Mouse (Mus musculus) CH12.LX (cell line): ENCODE results near the gene Cfap206. TPM values are rescaled to one million over a fixed set of nuclear protein-coding genes. Genes with fewer than 3 reads are reported as not detected.

Experiments used
- DNase-seq: peaks from one replicate; pipeline ENCODE4 v3.0.0-alpha.2; 2013; ENCODE audit errors: extremely low read depth
- H3K27ac ChIP-seq: 2 replicates; pipeline ENCODE4 v1.5.1; 2012; ENCODE audit warnings: low read depth, mild to moderate bottlenecking, control low read depth, moderate library complexity; ENCODE audit not compliant: insufficient read depth
- H3K27me3 ChIP-seq: replicated peaks from 2 replicates; pipeline ENCODE3; 2012; ENCODE audit warnings: inconsistent platforms
- H3K36me3 ChIP-seq, 2 experiments: replicated peaks in 1 of 2; 2 replicates each; pipeline versions ENCODE3 to v1.6.1; 2012; ENCODE audit warnings: inconsistent platforms in 1 of 2, low read length in 1 of 2, mild to moderate bottlenecking in 1 of 2, mixed read lengths in 1 of 2, moderate library complexity in 1 of 2; ENCODE audit not compliant: control insufficient read depth in 1 of 2, insufficient read depth in 1 of 2
- H3K4me1 ChIP-seq, 2 experiments: 2 replicates each; pipeline ENCODE4 v1.6.1; 2012; ENCODE audit warnings: inconsistent platforms in 1 of 2, moderate library complexity in 1 of 2; ENCODE audit not compliant: insufficient read depth in 2 of 2, control insufficient read depth in 1 of 2
- H3K4me2 ChIP-seq: 2 replicates; pipeline ENCODE4 v1.6.1; 2012; ENCODE audit warnings: low read depth, mild to moderate bottlenecking, control low read depth; ENCODE audit not compliant: poor library complexity, insufficient read depth, severe bottlenecking
- H3K4me3 ChIP-seq, 3 experiments: fragments of 150-350 bp in 1 of 3; sonication (generic) in 1 of 3; replicated peaks in 1 of 3; 2 replicates each; pipeline versions ENCODE3 to v1.5.1; 2011 to 2012; ENCODE audit warnings: low read depth in 2 of 3, low read length in 2 of 3, mild to moderate bottlenecking in 2 of 3, moderate library complexity in 2 of 3, control low read depth in 1 of 3, improper control_type of control experiment in 1 of 3, inconsistent platforms in 1 of 3, mixed read lengths in 1 of 3; ENCODE audit not compliant: poor library complexity in 1 of 3
- H3K79me2 ChIP-seq: replicated peaks from 2 replicates; pipeline ENCODE4 v1.6.1; 2012; ENCODE audit warnings: mild to moderate bottlenecking, moderate library complexity; ENCODE audit not compliant: control insufficient read depth, poor library complexity, insufficient read depth, severe bottlenecking; ENCODE audit errors: extremely low read depth
- H3K9ac ChIP-seq: 2 replicates; pipeline ENCODE4 v1.6.1; 2012; ENCODE audit warnings: low read depth, mild to moderate bottlenecking, control low read depth, moderate library complexity; ENCODE audit not compliant: insufficient read depth
- H3K9me3 ChIP-seq: replicated peaks from 2 replicates; pipeline ENCODE3; 2012; ENCODE audit warnings: low read length, inconsistent platforms, mixed read lengths
- BHLHE40 ChIP-seq: IDR thresholded peaks from 2 replicates; pipeline ENCODE4 v1.6.1; 2011; ENCODE audit warnings: mild to moderate bottlenecking, low read depth, low read length, improper control_type of control experiment
- CHD1 ChIP-seq: IDR thresholded peaks from 2 replicates; pipeline ENCODE4 v1.6.1; 2012; ENCODE audit warnings: low read depth, low read length, improper control_type of control experiment, inconsistent platforms
- CHD2 ChIP-seq: IDR thresholded peaks from 2 replicates; pipeline ENCODE4 v1.6.1; 2011; ENCODE audit warnings: low read length, improper control_type of control experiment
- CTCF ChIP-seq, 2 experiments: IDR thresholded peaks in 1 of 2; conservative IDR thresholded peaks in 1 of 2; 2 replicates each; pipeline ENCODE4 v1.5.1; 2011 to 2012; ENCODE audit warnings: low read depth in 2 of 2, low read length in 2 of 2, improper control_type of control experiment in 1 of 2, inconsistent platforms in 1 of 2, mild to moderate bottlenecking in 1 of 2, moderate library complexity in 1 of 2
- ELF1 ChIP-seq: IDR thresholded peaks from 2 replicates; pipeline ENCODE4 v1.6.1; 2014; ENCODE audit warnings: low read depth, mild to moderate bottlenecking, inconsistent platforms, low read length, improper control_type of control experiment
- EP300 ChIP-seq: IDR thresholded peaks from 2 replicates; pipeline ENCODE4 v1.6.1; 2011; ENCODE audit warnings: low read length, improper control_type of control experiment
- ETS1 ChIP-seq: conservative IDR thresholded peaks from 2 replicates; pipeline ENCODE4 v1.6.1; 2012; ENCODE audit warnings: low read depth, mild to moderate bottlenecking, inconsistent platforms, low read length, improper control_type of control experiment, moderate library complexity
- GABPA ChIP-seq: IDR thresholded peaks from 2 replicates; pipeline ENCODE4 v1.6.1; 2012; ENCODE audit warnings: low read depth, low read length, improper control_type of control experiment, inconsistent platforms; ENCODE audit not compliant: insufficient replicate concordance
- IRF4 ChIP-seq: IDR thresholded peaks from 2 replicates; pipeline ENCODE4 v1.6.1; 2014; ENCODE audit warnings: low read depth, mild to moderate bottlenecking, inconsistent platforms, low read length, improper control_type of control experiment
- JUND ChIP-seq: conservative IDR thresholded peaks from 2 replicates; pipeline ENCODE4 v1.6.1; 2011; ENCODE audit warnings: low read depth, low read length, improper control_type of control experiment
- KAT2A ChIP-seq: IDR thresholded peaks from 2 replicates; pipeline ENCODE4 v1.6.1; 2012; ENCODE audit warnings: low read length, improper control_type of control experiment, inconsistent platforms; ENCODE audit not compliant: insufficient replicate concordance
- MAFK ChIP-seq: IDR thresholded peaks from 2 replicates; pipeline ENCODE4 v1.6.1; 2011; ENCODE audit warnings: low read length, improper control_type of control experiment; ENCODE audit not compliant: insufficient replicate concordance
- MAX ChIP-seq: IDR thresholded peaks from 2 replicates; pipeline ENCODE4 v1.6.1; 2011; ENCODE audit warnings: low read length, improper control_type of control experiment
- MAZ ChIP-seq: IDR thresholded peaks from 2 replicates; pipeline ENCODE4 v1.6.1; 2012; ENCODE audit warnings: low read depth, mild to moderate bottlenecking, inconsistent platforms, low read length, improper control_type of control experiment, moderate library complexity
- MEF2A ChIP-seq: IDR thresholded peaks from 2 replicates; pipeline ENCODE4 v1.6.1; 2014; ENCODE audit warnings: low read depth, mild to moderate bottlenecking, inconsistent platforms, low read length, improper control_type of control experiment, borderline replicate concordance
- MXI1 ChIP-seq: IDR thresholded peaks from 2 replicates; pipeline ENCODE4 v1.6.1; 2011; ENCODE audit warnings: mild to moderate bottlenecking, low read depth, low read length, improper control_type of control experiment
- MYC ChIP-seq: IDR thresholded peaks from 2 replicates; pipeline ENCODE4 v1.6.1; 2011; ENCODE audit warnings: low read depth, mild to moderate bottlenecking, improper control_type of control experiment, low read length
- NRF1 ChIP-seq: IDR thresholded peaks from 2 replicates; pipeline ENCODE4 v1.6.1; 2014; ENCODE audit warnings: low read depth, mild to moderate bottlenecking, inconsistent platforms, low read length, improper control_type of control experiment, moderate library complexity
- POLR2A ChIP-seq: IDR thresholded peaks from 2 replicates; pipeline ENCODE4 v1.6.1; 2011; ENCODE audit warnings: low read depth, mild to moderate bottlenecking, improper control_type of control experiment, low read length
- POLR2AphosphoS2 ChIP-seq: IDR thresholded peaks from 2 replicates; pipeline ENCODE4 v1.6.1; 2011; ENCODE audit warnings: low read depth, low read length, improper control_type of control experiment
- RAD21 ChIP-seq: IDR thresholded peaks from 2 replicates; pipeline ENCODE4 v1.6.1; 2011; ENCODE audit warnings: low read depth, mild to moderate bottlenecking, low read length, improper control_type of control experiment, moderate library complexity
- RCOR1 ChIP-seq: conservative IDR thresholded peaks from 2 replicates; pipeline ENCODE4 v1.6.1; 2012; ENCODE audit warnings: low read depth, mild to moderate bottlenecking, inconsistent platforms, low read length, improper control_type of control experiment
- SIN3A ChIP-seq: IDR thresholded peaks from 2 replicates; pipeline ENCODE4 v1.6.1; 2012; ENCODE audit warnings: low read length, improper control_type of control experiment, inconsistent platforms
- SMC3 ChIP-seq: IDR thresholded peaks from 2 replicates; pipeline ENCODE4 v1.6.1; 2011; ENCODE audit warnings: low read depth, low read length, improper control_type of control experiment
- TBP ChIP-seq: conservative IDR thresholded peaks from 2 replicates; pipeline ENCODE4 v1.6.1; 2011; ENCODE audit warnings: low read depth, low read length, improper control_type of control experiment
- UBTF ChIP-seq: IDR thresholded peaks from 2 replicates; pipeline ENCODE4 v1.6.1; 2012; ENCODE audit warnings: low read depth, mild to moderate bottlenecking, inconsistent platforms, low read length, improper control_type of control experiment, moderate library complexity
- USF1 ChIP-seq: IDR thresholded peaks from 2 replicates; pipeline ENCODE4 v1.6.1; 2014; ENCODE audit warnings: low read depth, mild to moderate bottlenecking, inconsistent platforms, low read length, improper control_type of control experiment
- USF2 ChIP-seq: conservative IDR thresholded peaks from 2 replicates; pipeline ENCODE4 v1.6.1; 2011; ENCODE audit warnings: low read depth, low read length, improper control_type of control experiment
- ZC3H11A ChIP-seq: IDR thresholded peaks from 2 replicates; pipeline ENCODE4 v1.6.1; 2012; ENCODE audit warnings: low read depth, mild to moderate bottlenecking, inconsistent platforms, low read length, improper control_type of control experiment
- ZMIZ1 ChIP-seq: IDR thresholded peaks from 2 replicates; pipeline ENCODE4 v1.6.1; 2012; ENCODE audit warnings: low read depth, mild to moderate bottlenecking, inconsistent platforms, low read length, improper control_type of control experiment
- dilution Hi-C: fragments of 300-500 bp; cut with MboI; formaldehyde crosslinking; loops from 2 replicates; pipeline ENCODE4 v1.14.3; 2020; ENCODE audit warnings: low sequenced_read_pairs; ENCODE audit not compliant: extremely low pct_unique_long_range_greater_than_20kb, extremely low pct_ligation_motif_present
- in situ Hi-C: fragments of 300-500 bp; cut with MboI; formaldehyde crosslinking; loops from 3 replicates; pipeline ENCODE4 v1.14.3; 2019; ENCODE audit warnings: low sequenced_read_pairs, low pct_ligation_motif_present, low pct_unique_long_range_greater_than_20kb, mixed read lengths
- polyA plus RNA-seq: library from polyadenylated mRNA; unstranded; fragments of >175 nt; gene quantifications from 2 replicates; pipeline ENCODE4 v1.2.1, GENCODE M21; 2012; ENCODE audit warnings: low read depth; ENCODE audit not compliant: insufficient read length
- total RNA-seq, 2 experiments: library from RNA; depleted of rRNA; stranded (reverse); fragments of 300-350 nt in 1 of 2; fragments of >200 nt in 1 of 2; gene quantifications; 2 replicates each; pipeline ENCODE4 v1.2.3; 2012 to 2014

Gene Cfap206
- total RNA-seq (2012; rRNA removed) (not detected in 2 replicates), total RNA-seq (2014; rRNA removed) (not detected in 2 replicates), polyA plus RNA-seq (not detected in 2 replicates)

DNA sequence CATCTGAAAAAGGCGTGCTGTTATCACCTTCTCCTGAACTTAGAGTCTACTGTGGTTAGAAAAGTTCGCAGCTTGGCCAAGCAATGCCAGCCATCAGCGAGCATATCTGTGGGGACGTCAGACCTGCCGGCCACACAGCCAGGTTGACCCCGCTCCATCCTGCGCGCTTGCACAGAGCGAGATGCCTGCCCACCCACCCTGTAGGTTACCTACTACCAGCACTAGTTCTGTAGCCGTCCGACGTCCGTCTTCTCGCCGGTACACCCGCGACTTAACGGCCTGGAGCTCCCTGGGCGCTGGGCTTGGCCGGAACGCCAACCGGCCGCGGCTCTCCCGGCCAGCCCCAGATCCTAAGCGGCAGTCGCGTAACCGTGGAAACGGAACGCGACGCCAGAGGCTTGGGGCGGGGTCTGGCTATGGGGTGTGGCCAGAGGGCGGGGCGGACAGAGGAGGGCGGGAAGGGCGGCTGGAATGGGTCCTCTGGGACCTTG is at the start of gene Cfap206:
Gene Cfap206 (minus strand): TSS at position 356 of the 491 bp plus-strand sequence.
- dilution Hi-C loops = no loop called here
- no peak within 1 kb of the TSS for H3K27ac ChIP-seq
- no peaks in the 10 kb centered on the region for H3K9me3 ChIP-seq
- no peak for TF ChIP-seq USF1
- 0 out of 2 replicates have a peak, but pooled peaks have one; percentile 30 for TF ChIP-seq ELF1
- peak; percentile 64 for TF ChIP-seq MXI1
- H3K27me3 ChIP-seq = peaks cover 7% of the 10 kb centered on the region
- no peaks in the 10 kb centered on the region for H3K36me3 ChIP-seq
- no peak within 1 kb of the TSS for H3K9ac ChIP-seq
- in situ Hi-C loops = no loop called here
- no peaks in the 10 kb centered on the region for H3K79me2 ChIP-seq
- peak; percentile 60 for DNase-seq
- peaks cover 0 to 13% of the 10 kb centered on the region in 2 experiments; a peak in 2 of 4 replicates for H3K4me1 ChIP-seq
- peak within 1 kb of the TSS; percentile 87 for H3K4me2 ChIP-seq
- peak within 1 kb of the TSS in 2 of 3 experiments; percentile 4 to 57 for H3K4me3 ChIP-seq

DNA sequence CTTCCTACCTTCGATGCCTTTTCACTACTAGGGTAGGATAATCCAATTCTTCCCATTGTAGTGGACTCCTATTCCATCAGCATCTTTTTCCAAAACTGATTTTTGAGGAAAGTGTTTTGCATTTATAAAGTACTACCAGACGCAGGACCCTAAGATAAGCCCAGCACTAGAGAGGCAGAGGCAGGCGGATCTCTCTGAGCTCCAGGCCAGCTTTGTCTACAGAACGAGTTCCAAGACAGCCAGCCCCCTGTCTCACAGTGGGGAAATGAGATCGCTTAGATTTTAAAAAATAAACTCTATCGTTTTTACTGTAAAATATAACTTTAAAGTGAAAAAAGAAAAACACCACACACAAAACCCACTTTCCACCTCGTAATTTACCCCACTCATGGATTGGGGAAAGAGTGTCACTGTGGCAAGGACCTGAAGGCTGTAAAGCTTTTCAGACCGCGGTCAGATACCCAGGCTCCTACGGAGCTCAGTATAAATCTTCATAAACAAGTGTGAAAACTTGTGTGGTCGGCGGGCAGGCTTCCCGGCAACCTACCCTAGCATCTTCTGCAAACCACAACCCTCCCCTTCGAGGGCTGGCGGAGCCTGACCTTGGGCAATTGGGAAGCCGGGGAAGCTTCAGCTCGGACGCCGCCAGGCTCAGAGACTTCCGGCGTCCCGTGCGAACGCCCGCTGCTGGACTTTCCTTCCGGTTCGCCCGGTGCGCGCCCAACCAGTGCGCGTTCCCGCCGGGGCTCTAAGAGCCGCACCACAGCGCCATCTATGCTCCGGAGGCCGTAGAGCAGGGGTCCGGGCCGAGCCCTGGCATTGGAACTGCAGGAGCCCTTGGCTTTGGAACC is 47.9 kb upstream of the Cfap206 start, which contains the start of gene Smim8:
Gene Smim8 (minus strand): TSS at position 747 of the 851 bp plus-strand sequence.
- dilution Hi-C loops = no loop called here
- Histone ChIP-seq H3K27me3 (no peaks in the 10 kb centered on the region), H3K4me2 (peak within 1 kb of the TSS; percentile 73), H3K9ac (peak within 1 kb of the TSS; percentile 86), H3K36me3 (no peaks in the 10 kb centered on the region), H3K79me2 (peaks cover 5% of the 10 kb centered on the region; the same call in 1 of the 2 replicates), H3K27ac (no peak within 1 kb of the TSS), H3K9me3 (no peaks in the 10 kb centered on the region), H3K4me1 (peaks cover 4 to 27% of the 10 kb centered on the region in 2 experiments; a peak in 3 of 4 replicates), H3K4me3 (peak within 1 kb of the TSS; percentile 69 to 89 (median 74))
- in situ Hi-C loops = no loop called here
- DNase-seq = peak; percentile 88
- TF ChIP-seq POLR2A (peak; percentile 96), IRF4 (peak; percentile 78), RCOR1 (peak; percentile 50; the same call in 1 of the 2 replicates), ETS1 (peak; percentile 41), SIN3A (peak; percentile 88), GABPA (peak; percentile 52), MYC (no peak), MAZ (no peak), ZMIZ1 (peak; percentile 94), MAX (peak; percentile 75), RAD21 (peak; percentile 7; the same call in 1 of the 2 replicates), POLR2AphosphoS2 (peak; percentile 77; the same call in 1 of the 2 replicates), ZC3H11A (no peak), USF2 (no peak), MAFK (no peak), BHLHE40 (peak; percentile 79), KAT2A (peak; percentile 81; the same call in 1 of the 2 replicates), NRF1 (peak; percentile 60), SMC3 (no peak; the same call in 1 of the 2 replicates), EP300 (no peak), TBP (0 out of 2 replicates have a peak, but pooled peaks have one; percentile 51), JUND (no peak), MEF2A (peak; percentile 82), CHD1 (peak; percentile 66; the same call in 1 of the 2 replicates), CHD2 (0 out of 2 replicates have a peak, but pooled peaks have one; percentile 44), CTCF (conservative IDR thresholded peaks at IDR 0.05 in 1 of 2, IDR thresholded peaks at IDR 0.05 in 1 of 2; ENCODE audit: low read depth in 2 of 2, low read length in 2 of 2) (peak; percentile 19 to 85; a peak in 2 of 4 replicates), UBTF (0 out of 2 replicates have a peak, but pooled peaks have one; percentile 62), ELF1 (peak; percentile 92)
